Mouse (Mus musculus) kidney, embryonic 16.5 days (tissue): ENCODE results near the gene Zc3h4. TPM values are rescaled to one million over a fixed set of nuclear protein-coding genes. Genes with fewer than 3 reads are reported as not detected.

Source experiments
- ATAC-seq: fragments of 200-750 bp; cut with Nextera tagmentation; 2 replicates; pipeline ENCODE4 v1.8.0; 2017; ENCODE audit warnings: moderate TSS enrichment; ENCODE audit not compliant: low FRiP score, low TSS enrichment
- H3K27ac ChIP-seq: fragments of 300-500 bp; sonication (generic); 2 replicates; pipeline ENCODE4 v1.5.1; 2014; ENCODE audit warnings: low read length
- H3K27me3 ChIP-seq: fragments of 300-500 bp; sonication (generic); 2 replicates; pipeline ENCODE4 v1.6.1; 2014; ENCODE audit warnings: low read length, control low read depth, mixed read lengths; ENCODE audit not compliant: insufficient read depth
- H3K36me3 ChIP-seq: fragments of 300-500 bp; sonication (generic); 2 replicates; pipeline ENCODE4 v1.6.1; 2014; ENCODE audit warnings: low read length, control low read depth, mixed read lengths; ENCODE audit not compliant: insufficient read depth
- H3K4me1 ChIP-seq: fragments of 300-500 bp; sonication (generic); 2 replicates; pipeline ENCODE4 v1.6.1; 2014; ENCODE audit warnings: low read length, control low read depth, mixed read lengths; ENCODE audit not compliant: insufficient read depth
- H3K4me2 ChIP-seq: fragments of 300-500 bp; sonication (generic); replicated peaks from 2 replicates; pipeline ENCODE4 v1.6.1; 2014; ENCODE audit warnings: low read depth, low read length
- H3K4me3 ChIP-seq: fragments of 300-500 bp; sonication (generic); 2 replicates; pipeline ENCODE4 v1.5.1; 2014; ENCODE audit warnings: mild to moderate bottlenecking, low read length
- H3K9ac ChIP-seq: fragments of 300-500 bp; sonication (generic); replicated peaks from 2 replicates; pipeline ENCODE4 v1.6.1; 2014; ENCODE audit warnings: low read length
- H3K9me3 ChIP-seq: fragments of 300-500 bp; sonication (generic); 2 replicates; pipeline ENCODE4 v1.6.1; 2016; ENCODE audit warnings: low read length, control low read depth
- WGBS: fragments of 180-500 bp; shearing (Covaris S2); extraction: QIAGEN DNeasy Blood & Tissue Kit; methylation state at CpG from one replicate; pipeline ENCODE4 v1.1.7; 2014; 5-methylcytosine and 5-hydroxymethylcytosine counted together
- polyA plus RNA-seq: library from polyadenylated mRNA; unstranded; fragments of >200 nt; fragmentation: Nextera tagmentation; extraction: Ambion mirVana; gene quantifications from 2 replicates; pipeline ENCODE4 v1.2.1, GENCODE M21; 2015

The Zc3h4 gene
- polyA plus RNA-seq, 1 experiment from 2014 or later: 14.8 TPM

GRCm38 (mm10) chr7:16399098-16399819, 1.5 kb upstream of the Zc3h4 start:
- H3K27ac ChIP-seq: peak overlapping the region; percentile 100
- H3K4me3 ChIP-seq: peak overlapping the region; percentile 89
- H3K4me1 ChIP-seq: peaks cover 17% of the 10 kb centered on the region
- H3K4me2 ChIP-seq: peak overlapping the region; percentile 93
- peak overlapping the region; percentile 100 for H3K9ac ChIP-seq
- no peaks in the 10 kb centered on the region for H3K36me3 ChIP-seq
- no peaks in the 10 kb centered on the region for H3K27me3 ChIP-seq
- ATAC-seq: peak; percentile 83
- under 1% methylated on average over 31 of the region's 31 CpGs for WGBS
- H3K9me3 ChIP-seq: no peaks in the 10 kb centered on the region

- WGBS: under 1% methylated on average over 75 of the region's 77 CpGs
Observed at GRCm38 (mm10) chr7:16399820-16400688, 656 bp upstream of the Zc3h4 start.

GRCm38 (mm10) chr7:16401991-16402431, 1.3 kb downstream of the Zc3h4 start:
- Histone ChIP-seq H3K27me3 (no peaks in the 10 kb centered on the region), H3K9me3 (no peaks in the 10 kb centered on the region), H3K4me3 (peak overlapping the region; percentile 89), H3K4me1 (peaks cover 39% of the 10 kb centered on the region), H3K36me3 (no peaks in the 10 kb centered on the region), H3K9ac (peak overlapping the region; percentile 100), H3K27ac (peak overlapping the region; percentile 100), H3K4me2 (peak overlapping the region; percentile 93)
- WGBS: under 1% methylated on average over 17 of the region's 17 CpGs
- no peak for ATAC-seq

More at GRCm38 (mm10) chr7:16399820-16400688, 656 bp upstream of the Zc3h4 start:
- Histone ChIP-seq H3K4me2 (peak overlapping the region; percentile 93), H3K27me3 (no peaks in the 10 kb centered on the region), H3K9me3 (no peaks in the 10 kb centered on the region), H3K27ac (peak overlapping the region; percentile 100), H3K36me3 (no peaks in the 10 kb centered on the region), H3K4me1 (peaks cover 24% of the 10 kb centered on the region), H3K4me3 (peak overlapping the region; percentile 89), H3K9ac (peak overlapping the region; percentile 100)
- ATAC-seq: peak; percentile 95

GRCm38 (mm10) chr7:16402449-16402848, 1.7 kb downstream of the Zc3h4 start:
- ATAC-seq: no peak
- H3K9ac ChIP-seq: peak overlapping the region; percentile 100
- no peaks in the 10 kb centered on the region for H3K36me3 ChIP-seq
- H3K4me3 ChIP-seq: peak overlapping the region; percentile 89
- no peaks in the 10 kb centered on the region for H3K9me3 ChIP-seq
- H3K4me2 ChIP-seq: peak overlapping the region; percentile 93
- 2% methylated on average over 9 of the region's 9 CpGs for WGBS
- H3K4me1 ChIP-seq: peaks cover 39% of the 10 kb centered on the region
- peak overlapping the region; percentile 100 for H3K27ac ChIP-seq
- no peaks in the 10 kb centered on the region for H3K27me3 ChIP-seq

- Histone ChIP-seq H3K9ac (peak overlapping the region; percentile 100), H3K9me3 (no peaks in the 10 kb centered on the region), H3K36me3 (no peaks in the 10 kb centered on the region), H3K4me1 (peaks cover 39% of the 10 kb centered on the region), H3K4me3 (peak overlapping the region; percentile 89), H3K27ac (peak overlapping the region; percentile 100), H3K4me2 (peak overlapping the region; percentile 93), H3K27me3 (no peaks in the 10 kb centered on the region)
- WGBS: 26% methylated on average over 21 of the region's 21 CpGs
- no peak for ATAC-seq
Observed at GRCm38 (mm10) chr7:16402968-16403948, 2.5 kb downstream of the Zc3h4 start.

- Histone ChIP-seq H3K27me3 (no peaks in the 10 kb centered on the region), H3K9ac (peak overlapping the region; percentile 58; the same call in 1 of the 2 replicates), H3K4me1 (peaks cover 34% of the 10 kb centered on the region), H3K4me2 (peak overlapping the region; percentile 36), H3K36me3 (no peaks in the 10 kb centered on the region), H3K4me3 (no peak overlapping the region), H3K9me3 (no peaks in the 10 kb centered on the region), H3K27ac (peak overlapping the region; percentile 93)
- no peak for ATAC-seq
- 79% methylated on average over 3 of the region's 3 CpGs for WGBS
Observed at GRCm38 (mm10) chr7:16404315-16405072, 3.8 kb downstream of the Zc3h4 start.

GRCm38 (mm10) chr7:16405073-16405455, 4.4 kb downstream of the Zc3h4 start:
- 65% methylated on average over 2 of the region's 2 CpGs for WGBS
- H3K9ac ChIP-seq: peak overlapping the region; percentile 58
- no peak overlapping the region for H3K4me3 ChIP-seq
- ATAC-seq: no peak
- H3K4me2 ChIP-seq: peak overlapping the region; percentile 36; the same call in 1 of the 2 replicates
- no peaks in the 10 kb centered on the region for H3K27me3 ChIP-seq
- no peaks in the 10 kb centered on the region for H3K9me3 ChIP-seq
- peaks cover 34% of the 10 kb centered on the region for H3K4me1 ChIP-seq
- H3K27ac ChIP-seq: peak overlapping the region; percentile 93
- H3K36me3 ChIP-seq: no peaks in the 10 kb centered on the region

GRCm38 (mm10) chr7:16405516-16406351, 5.0 kb downstream of the Zc3h4 start:
- H3K9ac ChIP-seq: peak overlapping the region; percentile 58
- no peaks in the 10 kb centered on the region; the same call in 1 of the 2 replicates for H3K36me3 ChIP-seq
- no peaks in the 10 kb centered on the region for H3K27me3 ChIP-seq
- peak overlapping the region; percentile 36 for H3K4me2 ChIP-seq
- WGBS: 38% methylated on average over 11 of the region's 11 CpGs
- H3K9me3 ChIP-seq: no peaks in the 10 kb centered on the region
- 0 out of 2 replicates have a peak overlapping the region, but pooled peaks have one; percentile 9 for H3K4me3 ChIP-seq
- peak; percentile 60 for ATAC-seq
- peak overlapping the region; percentile 93 for H3K27ac ChIP-seq
- peaks cover 34% of the 10 kb centered on the region for H3K4me1 ChIP-seq
